Mouse (Mus musculus): ENCODE results near the gene Pbx1. TPM values are rescaled to one million over a fixed set of nuclear protein-coding genes. Genes with fewer than 3 reads are reported as not detected.
A peak's percentile ranks its signal among the peaks of the same experiment; 100 is the strongest.

Pbx1 gene
- polyA plus RNA-seq, 1 experiment from 2014 or later = 22.1 TPM

DNA sequence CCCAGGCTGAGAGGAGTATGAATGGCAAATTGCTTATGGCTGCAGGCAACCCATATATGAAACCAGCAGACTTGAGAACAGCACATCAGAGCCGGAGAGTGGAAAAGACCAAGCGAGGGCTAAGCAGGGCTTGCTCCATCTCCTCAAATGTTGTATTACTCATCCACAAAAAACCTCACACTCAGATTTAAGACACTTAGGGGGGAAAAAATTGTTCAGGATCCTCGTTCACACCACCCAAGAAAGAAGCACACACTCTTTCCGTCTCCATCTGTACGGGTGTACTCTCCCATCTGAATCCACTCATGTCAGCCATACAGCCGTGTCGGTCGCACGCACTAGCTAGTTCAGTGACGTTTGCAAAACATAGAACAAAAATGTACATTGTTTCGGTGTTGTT, 69.0 kb downstream of the Pbx1 start:
- Histone ChIP-seq H3K27ac (no peak overlapping the region), H3K36me3 (peaks cover 5% of the 10 kb centered on the region; the same call in 1 of the 2 replicates), H3K27me3 (no peaks in the 10 kb centered on the region), H3K4me1 (replicated peaks) (peaks cover 23% of the 10 kb centered on the region), H3K9ac (no peak overlapping the region), H3K9me3 (replicated peaks) (no peaks in the 10 kb centered on the region), H3K4me2 (no peak overlapping the region), H3K4me3 (no peak overlapping the region)
- 93% methylated on average over 11 of the region's 11 CpGs for WGBS
- ATAC-seq (replicated peaks; ENCODE audit: insufficient number of reproducible peaks, insufficient read depth, low FRiP score, low read depth) = no peak

DNA sequence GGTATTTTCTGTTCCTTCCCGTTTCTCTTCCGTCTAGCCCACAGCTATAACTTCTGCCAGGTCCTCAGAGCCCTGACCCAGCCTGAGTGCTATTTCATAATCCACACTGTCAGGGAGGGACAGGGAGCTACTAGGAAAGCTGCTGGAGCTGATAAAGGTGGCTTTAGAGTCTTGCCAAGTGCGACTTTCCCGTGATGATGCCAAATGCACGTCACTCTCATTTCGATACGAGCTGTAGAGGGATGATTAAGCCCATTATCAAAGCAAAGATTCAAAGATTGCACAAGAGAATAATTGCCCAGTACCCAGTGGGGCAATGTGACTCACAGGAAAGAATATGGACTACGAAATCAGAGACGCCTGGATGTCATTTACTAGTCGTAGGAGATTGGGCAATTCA, 69.6 kb downstream of the Pbx1 start:
- H3K4me1 ChIP-seq (replicated peaks) = peaks cover 29% of the 10 kb centered on the region
- no peak overlapping the region for H3K9ac ChIP-seq
- no peak overlapping the region for H3K27ac ChIP-seq
- H3K27me3 ChIP-seq = no peaks in the 10 kb centered on the region
- no peak overlapping the region for H3K4me3 ChIP-seq
- H3K36me3 ChIP-seq = peaks cover 5% of the 10 kb centered on the region; the same call in 1 of the 2 replicates
- H3K9me3 ChIP-seq (replicated peaks) = no peaks in the 10 kb centered on the region
- no peak overlapping the region for H3K4me2 ChIP-seq
- WGBS = 52% methylated on average over 10 of the region's 10 CpGs
- peak; percentile 66; the same call in 1 of the 2 replicates for ATAC-seq (replicated peaks; ENCODE audit: insufficient number of reproducible peaks, insufficient read depth, low FRiP score, low read depth)

DNA sequence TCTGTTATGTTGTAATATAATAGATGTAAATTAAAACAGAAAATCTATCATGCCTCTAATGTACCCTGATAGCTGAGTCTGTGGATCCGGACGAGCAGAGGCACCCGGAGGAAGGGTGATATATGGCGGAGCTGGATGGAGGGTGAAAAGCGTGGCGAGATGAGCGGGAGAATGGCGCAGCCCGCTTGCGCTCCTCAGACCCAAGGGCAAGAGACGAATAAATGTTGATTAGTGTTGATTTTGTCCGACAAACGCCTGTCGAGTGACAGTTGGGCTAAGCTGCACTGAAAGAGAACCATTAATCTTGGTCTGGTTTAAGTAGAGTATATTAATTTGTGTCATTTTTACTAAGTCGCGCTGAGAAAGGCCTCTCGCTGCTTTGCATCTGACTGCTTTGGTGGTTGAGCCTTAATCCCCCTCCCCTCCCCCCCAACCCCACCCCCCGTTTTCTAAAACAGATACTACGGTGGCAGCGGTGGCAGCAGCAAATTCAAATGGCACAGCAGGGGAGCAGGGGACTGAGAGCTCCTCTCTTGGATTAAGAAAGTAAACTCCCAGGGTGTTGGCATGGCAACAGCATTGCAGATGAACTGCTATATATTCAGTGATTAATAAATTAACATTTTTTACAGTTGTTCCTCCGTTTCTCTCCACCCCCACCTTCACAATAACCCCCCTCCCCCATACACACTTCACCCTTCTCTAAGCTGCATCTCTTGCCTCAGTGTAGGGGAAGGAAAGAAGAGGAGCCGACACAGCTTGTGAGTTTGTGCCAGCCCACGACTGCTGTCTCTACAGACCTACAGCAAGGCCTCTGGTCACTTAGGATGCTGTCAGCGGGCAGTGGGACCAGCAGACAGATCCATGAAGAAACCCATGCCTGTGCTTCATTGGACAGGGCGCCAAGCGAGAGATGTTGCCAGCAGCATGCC, 74.1 kb downstream of the Pbx1 start:
- Histone ChIP-seq H3K27ac (no peak overlapping the region), H3K4me3 (no peak overlapping the region), H3K9ac (no peak overlapping the region), H3K9me3 (replicated peaks) (no peaks in the 10 kb centered on the region), H3K36me3 (peaks cover 5% of the 10 kb centered on the region; the same call in 1 of the 2 replicates), H3K4me1 (replicated peaks) (peaks cover 59% of the 10 kb centered on the region), H3K4me2 (peak overlapping the region; percentile 30), H3K27me3 (no peaks in the 10 kb centered on the region)
- ATAC-seq (replicated peaks; ENCODE audit: insufficient number of reproducible peaks, insufficient read depth, low FRiP score, low read depth) = no peak
- WGBS = 37% methylated on average over 26 of the region's 26 CpGs

DNA sequence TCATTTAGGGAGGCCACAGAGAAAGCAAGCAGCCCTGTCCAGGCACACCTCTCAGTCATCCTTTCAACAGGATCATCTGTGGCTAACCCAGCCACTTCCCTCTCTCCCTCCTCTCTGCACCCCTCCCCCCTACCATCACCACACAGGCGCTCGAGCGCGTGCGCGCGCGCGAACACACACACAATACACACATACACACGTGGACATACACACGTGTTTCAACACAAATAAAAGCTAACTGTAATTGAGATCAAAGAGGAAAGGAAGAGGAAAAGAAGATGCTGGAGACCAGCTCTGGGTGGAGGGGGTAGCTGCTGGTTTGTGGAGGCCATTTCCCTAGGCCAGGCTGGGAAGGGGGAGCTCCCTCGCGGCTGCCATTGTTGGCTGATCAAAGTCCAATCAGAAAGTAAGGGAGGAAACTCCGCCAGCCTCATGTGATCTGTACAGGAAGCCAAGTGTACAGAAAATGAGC, 75.1 kb downstream of the Pbx1 start:
- Histone ChIP-seq H3K4me1 (replicated peaks) (peaks cover 51% of the 10 kb centered on the region), H3K27me3 (no peaks in the 10 kb centered on the region), H3K4me3 (peak overlapping the region; percentile 16; the same call in 1 of the 2 replicates), H3K4me2 (peak overlapping the region; percentile 30; the same call in 1 of the 2 replicates), H3K9me3 (replicated peaks) (no peaks in the 10 kb centered on the region), H3K36me3 (peaks cover 5% of the 10 kb centered on the region; the same call in 1 of the 2 replicates), H3K9ac (no peak overlapping the region), H3K27ac (no peak overlapping the region)
- 28% methylated on average over 14 of the region's 14 CpGs for whole genome bisulfite sequencing
- peak; percentile 21; the same call in 1 of the 2 replicates for ATAC-seq (replicated peaks; ENCODE audit: insufficient number of reproducible peaks, insufficient read depth, low FRiP score, low read depth)

DNA sequence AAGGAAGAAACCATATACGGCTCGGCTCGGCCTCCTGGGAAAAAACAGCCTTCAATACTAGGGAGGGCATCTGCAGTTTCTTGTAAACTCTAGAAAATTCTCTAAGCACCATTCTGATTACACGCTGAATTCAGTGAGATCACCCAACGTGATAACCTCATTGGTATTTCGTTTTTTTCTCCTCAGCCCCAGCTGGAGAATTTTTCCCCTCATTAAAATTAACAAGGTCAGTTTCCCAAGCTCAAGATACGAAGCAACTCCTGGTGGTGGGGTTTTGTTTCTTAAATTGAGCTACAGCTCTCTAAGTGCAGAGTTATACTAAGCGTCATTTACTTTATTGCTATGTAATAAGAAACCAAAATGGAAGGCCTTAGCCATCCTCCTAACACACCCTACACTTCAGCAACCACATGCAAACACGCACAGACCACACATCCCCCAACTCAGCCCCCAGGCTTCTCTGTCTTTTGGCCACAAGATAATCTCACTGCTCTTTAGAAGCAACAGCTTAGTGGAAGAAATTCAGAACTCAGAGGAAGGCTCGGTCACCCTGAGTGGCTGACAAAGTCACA, 76.0 kb downstream of the Pbx1 start:
- H3K4me3 ChIP-seq = no peak overlapping the region
- 58% methylated on average over 10 of the region's 10 CpGs for WGBS
- H3K4me2 ChIP-seq = no peak overlapping the region
- no peak overlapping the region for H3K9ac ChIP-seq
- no peaks in the 10 kb centered on the region for H3K9me3 ChIP-seq (replicated peaks)
- no peak overlapping the region for H3K27ac ChIP-seq
- peaks cover 51% of the 10 kb centered on the region for H3K4me1 ChIP-seq (replicated peaks)
- H3K36me3 ChIP-seq = peaks cover 5% of the 10 kb centered on the region; the same call in 1 of the 2 replicates
- ATAC-seq (replicated peaks; ENCODE audit: insufficient number of reproducible peaks, insufficient read depth, low FRiP score, low read depth) = no peak
- no peaks in the 10 kb centered on the region for H3K27me3 ChIP-seq

DNA sequence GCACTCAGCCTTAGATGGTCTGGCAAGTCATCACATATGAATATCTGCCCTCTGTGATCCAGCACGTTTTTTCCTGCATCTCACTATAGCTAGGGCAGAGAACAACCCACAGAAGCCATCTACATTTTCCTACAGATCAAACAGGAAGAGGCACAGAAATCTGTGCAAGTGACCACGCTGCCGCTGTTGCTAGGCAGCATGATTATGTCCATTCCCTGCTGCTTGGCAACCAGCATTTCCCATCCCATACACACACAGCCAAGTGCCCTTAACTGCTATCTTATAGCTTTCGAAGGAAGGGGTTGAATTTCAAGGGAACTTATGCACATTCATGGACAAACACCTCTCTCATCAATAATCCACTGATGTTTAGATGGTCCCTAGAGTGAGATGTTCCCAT, 77.1 kb downstream of the Pbx1 start:
- Histone ChIP-seq H3K9ac (no peak overlapping the region), H3K27ac (no peak overlapping the region), H3K27me3 (no peaks in the 10 kb centered on the region), H3K4me1 (replicated peaks) (peaks cover 51% of the 10 kb centered on the region), H3K4me3 (no peak overlapping the region), H3K4me2 (no peak overlapping the region), H3K9me3 (replicated peaks) (no peaks in the 10 kb centered on the region), H3K36me3 (peaks cover 5% of the 10 kb centered on the region; the same call in 1 of the 2 replicates)
- no peak for ATAC-seq (replicated peaks; ENCODE audit: insufficient number of reproducible peaks, insufficient read depth, low FRiP score, low read depth)
- 22% methylated on average over 4 of the region's 4 CpGs for whole genome bisulfite sequencing

DNA sequence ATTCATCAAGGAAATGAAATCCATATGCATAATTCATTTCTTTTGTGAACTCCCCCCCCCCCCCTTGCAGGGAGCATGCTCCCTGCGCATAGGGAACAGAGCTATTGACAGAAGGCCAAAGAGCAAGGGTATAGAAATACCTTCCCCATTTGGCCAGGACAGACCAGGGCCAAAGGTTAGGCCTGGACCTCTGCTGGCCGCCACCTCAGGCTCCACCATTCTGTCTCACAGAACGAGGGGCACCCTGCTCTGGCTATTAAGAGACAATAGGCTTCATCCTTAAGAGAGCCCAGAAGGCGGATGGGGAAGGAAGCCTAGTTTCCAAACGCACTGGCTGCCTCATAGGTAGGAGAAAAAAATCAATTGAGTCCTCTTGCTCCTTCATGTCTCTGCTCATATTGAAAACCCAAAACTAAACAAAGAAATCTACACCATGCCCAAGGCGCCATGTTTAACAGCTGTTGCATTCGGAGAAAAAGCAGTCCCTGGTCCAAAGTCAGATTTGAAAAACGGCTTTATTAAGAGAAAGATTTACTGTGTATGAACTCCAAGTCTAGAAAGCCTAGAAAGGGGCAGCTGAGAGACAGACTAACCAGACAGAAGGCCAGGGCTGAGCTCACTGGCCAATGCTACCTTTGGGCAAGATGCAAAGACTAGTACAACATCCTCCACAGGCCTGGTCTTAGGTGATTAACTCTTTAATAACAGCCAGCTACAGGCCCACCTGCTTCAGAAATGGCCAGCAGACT, 83.9 kb downstream of the Pbx1 start:
- H3K27ac ChIP-seq = no peak overlapping the region
- H3K4me1 ChIP-seq (replicated peaks) = peaks cover 7% of the 10 kb centered on the region; the same call in 1 of the 2 replicates
- H3K36me3 ChIP-seq = no peaks in the 10 kb centered on the region
- H3K9ac ChIP-seq = no peak overlapping the region
- H3K27me3 ChIP-seq = no peaks in the 10 kb centered on the region
- WGBS = 83% methylated on average over 8 of the region's 8 CpGs
- ATAC-seq (replicated peaks; ENCODE audit: insufficient number of reproducible peaks, insufficient read depth, low FRiP score, low read depth) = no peak
- H3K4me2 ChIP-seq = no peak overlapping the region
- no peak overlapping the region for H3K4me3 ChIP-seq
- H3K9me3 ChIP-seq (replicated peaks) = no peaks in the 10 kb centered on the region

DNA sequence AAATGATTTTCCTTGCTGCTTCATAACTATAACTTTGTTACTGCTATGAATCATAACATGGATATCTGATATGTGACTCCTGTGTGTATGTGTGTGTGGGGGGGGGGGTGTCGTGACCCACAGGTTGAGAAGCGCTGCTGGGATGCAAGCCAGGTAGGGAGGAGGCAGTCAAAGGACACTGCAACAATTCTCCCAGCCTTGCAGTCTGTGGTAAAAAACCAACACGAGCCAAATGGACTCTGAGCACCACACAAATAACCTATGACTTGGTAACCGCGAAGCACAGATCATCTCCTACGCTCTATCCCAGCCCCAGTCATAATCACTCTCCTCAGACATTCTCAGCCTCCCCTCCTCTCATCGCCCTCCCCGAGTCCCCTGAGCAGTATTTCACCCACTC, 87.2 kb downstream of the Pbx1 start:
- 68% methylated on average over 8 of the region's 8 CpGs for WGBS
- Histone ChIP-seq H3K27ac (no peak overlapping the region), H3K9me3 (replicated peaks) (no peaks in the 10 kb centered on the region), H3K9ac (no peak overlapping the region), H3K36me3 (no peaks in the 10 kb centered on the region), H3K27me3 (no peaks in the 10 kb centered on the region), H3K4me1 (replicated peaks) (peaks cover 13% of the 10 kb centered on the region; the same call in 1 of the 2 replicates), H3K4me3 (no peak overlapping the region), H3K4me2 (no peak overlapping the region)
- ATAC-seq (replicated peaks; ENCODE audit: insufficient number of reproducible peaks, insufficient read depth, low FRiP score, low read depth) = no peak

DNA sequence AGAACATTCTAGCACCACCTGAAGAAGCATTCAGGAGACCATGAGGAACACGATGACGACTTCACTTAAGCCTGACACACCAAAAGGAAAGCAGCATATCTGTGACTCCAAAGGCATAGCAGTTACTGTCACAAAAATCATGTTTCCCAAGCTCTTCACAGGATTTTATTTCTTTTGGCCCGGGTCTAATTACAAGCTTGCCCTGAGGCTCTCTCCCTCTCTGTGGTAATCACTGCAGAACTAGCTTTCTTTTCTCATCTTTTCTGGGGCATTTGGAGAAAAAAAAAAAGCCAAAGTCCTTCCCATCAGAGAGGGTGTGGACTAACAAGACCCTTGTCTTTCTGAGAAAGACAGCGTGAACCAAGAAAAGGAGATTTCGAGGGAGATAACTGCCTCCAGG, 87.8 kb downstream of the Pbx1 start:
- Histone ChIP-seq H3K9ac (no peak overlapping the region), H3K27ac (no peak overlapping the region), H3K4me2 (no peak overlapping the region), H3K9me3 (replicated peaks) (no peaks in the 10 kb centered on the region), H3K4me3 (no peak overlapping the region), H3K4me1 (replicated peaks) (peaks cover 13% of the 10 kb centered on the region; the same call in 1 of the 2 replicates), H3K27me3 (no peaks in the 10 kb centered on the region), H3K36me3 (no peaks in the 10 kb centered on the region)
- WGBS = 76% methylated on average over 5 of the region's 5 CpGs
- ATAC-seq (replicated peaks; ENCODE audit: insufficient number of reproducible peaks, insufficient read depth, low FRiP score, low read depth) = no peak

DNA sequence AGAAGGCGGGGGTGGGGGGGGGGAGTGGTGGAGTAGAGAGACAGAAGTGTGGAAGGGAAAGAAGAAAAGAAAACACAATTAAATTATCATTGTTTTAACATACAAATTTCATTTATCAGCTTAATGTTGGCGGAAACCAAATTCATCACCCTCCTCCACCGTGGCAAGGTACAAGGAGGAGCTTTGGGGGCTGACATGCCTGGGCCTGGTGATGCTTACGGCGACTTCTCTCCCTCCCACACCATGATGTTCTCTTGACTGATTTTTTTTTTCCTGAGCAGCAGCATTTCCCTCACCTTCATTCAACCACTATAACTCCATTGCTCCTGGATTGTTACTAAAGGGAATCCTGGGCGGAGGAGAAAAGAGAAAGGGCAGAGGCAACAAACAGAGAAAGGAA, 89.8 kb downstream of the Pbx1 start:
- no peaks in the 10 kb centered on the region for H3K9me3 ChIP-seq (replicated peaks)
- H3K4me3 ChIP-seq = no peak overlapping the region
- H3K27me3 ChIP-seq = no peaks in the 10 kb centered on the region
- H3K27ac ChIP-seq = no peak overlapping the region
- no peak overlapping the region for H3K4me2 ChIP-seq
- WGBS = 65% methylated on average over 6 of the region's 6 CpGs
- no peaks in the 10 kb centered on the region for H3K36me3 ChIP-seq
- H3K9ac ChIP-seq = no peak overlapping the region
- ATAC-seq (replicated peaks; ENCODE audit: insufficient number of reproducible peaks, insufficient read depth, low FRiP score, low read depth) = no peak
- H3K4me1 ChIP-seq (replicated peaks) = peaks cover 18% of the 10 kb centered on the region; the same call in 1 of the 2 replicates

DNA sequence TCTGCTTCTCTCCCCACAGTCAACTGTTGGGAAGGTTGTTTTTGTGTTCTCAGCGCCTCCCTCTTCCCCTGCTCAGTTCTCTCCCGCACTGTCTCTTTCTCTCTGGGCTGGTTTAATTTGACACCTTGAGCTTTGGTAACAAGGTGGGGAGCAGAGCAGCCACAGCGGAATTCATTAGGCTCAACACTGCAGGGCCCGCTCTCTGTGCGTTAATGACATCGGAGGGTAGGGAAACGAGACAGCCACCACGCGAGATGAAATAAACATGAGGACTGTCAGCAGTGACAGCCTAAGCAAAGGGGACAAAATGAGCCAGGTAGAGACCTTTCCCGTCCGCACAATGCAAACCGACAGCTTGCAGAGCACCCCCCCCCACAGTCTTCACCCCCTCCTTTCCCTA, 90.2 kb downstream of the Pbx1 start:
- no peaks in the 10 kb centered on the region for H3K27me3 ChIP-seq
- H3K27ac ChIP-seq = no peak overlapping the region
- no peaks in the 10 kb centered on the region for H3K9me3 ChIP-seq (replicated peaks)
- no peak overlapping the region for H3K4me3 ChIP-seq
- no peak for ATAC-seq (replicated peaks; ENCODE audit: insufficient number of reproducible peaks, insufficient read depth, low FRiP score, low read depth)
- H3K4me2 ChIP-seq = no peak overlapping the region
- no peak overlapping the region for H3K9ac ChIP-seq
- peaks cover 19% of the 10 kb centered on the region; the same call in 1 of the 2 replicates for H3K4me1 ChIP-seq (replicated peaks)
- no peaks in the 10 kb centered on the region for H3K36me3 ChIP-seq
- 61% methylated on average over 12 of the region's 12 CpGs for WGBS

All from heart, embryonic 15.5 days (tissue).